Mouse (Mus musculus) G1E (cell line): ENCODE data around the gene Ppp1r12c.

Experiments used
- CTCF ChIP-seq: IDR thresholded peaks from 2 replicates; pipeline ENCODE4 v1.5.1; 2012; ENCODE audit warnings: low read depth, low read length, inconsistent platforms, mixed read lengths
- TAL1 ChIP-seq: conservative IDR thresholded peaks from 2 replicates; pipeline ENCODE4 v1.6.1; 2012; ENCODE audit warnings: low read depth, low read length, inconsistent platforms, mixed read lengths

- TF ChIP-seq CTCF (no peak), TAL1 (no peak)
Observed at GRCm38 (mm10) chr7:4547221-4547641, 45.8 kb upstream of the Ppp1r12c start, which contains the start of gene Syt5.
